Mouse (Mus musculus) embryonic facial prominence, embryonic 10.5 days (tissue): ENCODE data around the gene Fcer1g. TPM values are rescaled to one million over a fixed set of nuclear protein-coding genes. Genes with fewer than 3 reads are reported as not detected.

Experiments
- DNase-seq: peaks from one replicate; pipeline ENCODE4 v3.0.0-alpha.2; 2017; ENCODE audit warnings: low spot score
- H3K27ac ChIP-seq: fragments of 300-500 bp; sonication (generic); replicated peaks from 2 replicates; pipeline ENCODE4 v1.5.1; 2016; ENCODE audit warnings: mild to moderate bottlenecking
- H3K27me3 ChIP-seq: fragments of 300-500 bp; sonication (generic); replicated peaks from 2 replicates; pipeline ENCODE4 v1.6.1; 2016; ENCODE audit warnings: low read depth, mild to moderate bottlenecking; ENCODE audit not compliant: poor library complexity, severe bottlenecking
- H3K36me3 ChIP-seq: fragments of 300-500 bp; sonication (generic); replicated peaks from 2 replicates; pipeline ENCODE4 v1.6.1; 2016; ENCODE audit warnings: mild to moderate bottlenecking, moderate library complexity
- H3K4me1 ChIP-seq: fragments of 300-500 bp; sonication (generic); 2 replicates; pipeline ENCODE4 v1.6.1; 2016
- H3K4me3 ChIP-seq: fragments of 300-500 bp; sonication (generic); 2 replicates; pipeline ENCODE4 v1.5.1; 2016; ENCODE audit warnings: mild to moderate bottlenecking, moderate library complexity
- H3K9me3 ChIP-seq: fragments of 300-500 bp; sonication (generic); 2 replicates; pipeline ENCODE4 v1.6.1; 2016; ENCODE audit warnings: mild to moderate bottlenecking
- WGBS: fragments of 180-500 bp; shearing (Covaris S2); methylation state at CpG from one replicate; pipeline ENCODE4 v1.1.7; 2016; 5-methylcytosine and 5-hydroxymethylcytosine counted together
- polyA plus RNA-seq: library from polyadenylated mRNA; unstranded; fragments of >200 nt; fragmentation: Nextera tagmentation; extraction: Ambion mirVana; gene quantifications from 2 replicates; pipeline ENCODE4 v1.2.1, GENCODE M21; 2016

Fcer1g gene
- polyA plus RNA-seq, 1 experiment from 2014 or later, result 16.5 TPM

DNA sequence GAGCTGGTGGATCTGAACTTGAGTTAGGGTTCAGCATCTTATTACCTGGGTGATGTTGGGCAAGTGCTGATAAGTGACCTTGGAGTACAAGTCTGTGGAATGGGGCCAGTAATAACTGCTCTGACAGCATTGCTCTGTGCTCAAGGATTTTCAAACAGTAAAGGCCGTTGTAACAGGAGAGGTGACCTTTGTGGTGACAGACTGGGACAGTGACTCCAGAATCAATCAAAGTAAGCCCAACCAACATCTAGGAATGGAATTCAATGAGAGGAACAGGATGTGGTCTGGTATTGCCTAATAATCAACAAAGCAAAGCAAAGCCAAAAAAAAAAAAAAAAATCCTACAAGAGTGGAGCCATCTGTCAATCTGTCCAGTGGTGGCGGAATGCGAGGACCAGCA is 26.2 kb upstream of the Fcer1g start:
- no peak for DNase-seq
- WGBS, result 84% methylated on average over 3 of the region's 3 CpGs
- H3K27ac ChIP-seq, result no peak overlapping the region

DNA sequence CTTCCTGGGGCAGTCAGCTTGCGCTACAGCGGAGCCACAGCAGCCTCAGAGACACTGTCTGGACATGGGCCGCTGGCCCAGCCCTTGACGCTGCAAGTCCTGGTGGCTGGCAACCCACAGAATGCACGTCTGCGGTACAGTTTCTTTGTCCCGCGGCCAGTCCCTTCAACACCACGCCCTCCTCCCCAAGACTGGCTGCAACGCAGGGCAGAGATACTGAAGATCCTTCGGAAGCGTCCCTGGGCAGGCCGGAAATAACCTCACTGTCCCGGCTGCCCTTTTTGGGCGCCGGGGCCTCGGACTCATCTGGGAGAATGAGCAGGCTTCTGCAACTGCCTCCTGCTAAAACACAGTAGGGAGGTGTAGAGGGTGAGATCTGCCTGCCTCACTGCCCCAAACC is 24.8 kb upstream of the Fcer1g start:
- WGBS, result 82% methylated on average over 17 of the region's 17 CpGs
- H3K27ac ChIP-seq, result no peak overlapping the region

More for the DNA sequence above, 26.2 kb upstream of the Fcer1g start:
- Histone ChIP-seq H3K9me3 (no peaks in the 10 kb centered on the region), H3K27me3 (no peaks in the 10 kb centered on the region), H3K4me1 (peaks cover 18% of the 10 kb centered on the region), H3K4me3 (no peak overlapping the region), H3K36me3 (peaks cover 40% of the 10 kb centered on the region)

GRCm38 (mm10) chr1:171257781-171258180 is 23.6 kb upstream of the Fcer1g start:
- H3K4me3 ChIP-seq, result no peak overlapping the region
- WGBS, result 91% methylated on average over 9 of the region's 9 CpGs

More for the DNA sequence above, 24.8 kb upstream of the Fcer1g start:
- Histone ChIP-seq H3K4me3 (no peak overlapping the region), H3K4me1 (peaks cover 18% of the 10 kb centered on the region), H3K36me3 (peaks cover 54% of the 10 kb centered on the region), H3K9me3 (no peaks in the 10 kb centered on the region), H3K27me3 (no peaks in the 10 kb centered on the region)
- DNase-seq, result no peak

DNA sequence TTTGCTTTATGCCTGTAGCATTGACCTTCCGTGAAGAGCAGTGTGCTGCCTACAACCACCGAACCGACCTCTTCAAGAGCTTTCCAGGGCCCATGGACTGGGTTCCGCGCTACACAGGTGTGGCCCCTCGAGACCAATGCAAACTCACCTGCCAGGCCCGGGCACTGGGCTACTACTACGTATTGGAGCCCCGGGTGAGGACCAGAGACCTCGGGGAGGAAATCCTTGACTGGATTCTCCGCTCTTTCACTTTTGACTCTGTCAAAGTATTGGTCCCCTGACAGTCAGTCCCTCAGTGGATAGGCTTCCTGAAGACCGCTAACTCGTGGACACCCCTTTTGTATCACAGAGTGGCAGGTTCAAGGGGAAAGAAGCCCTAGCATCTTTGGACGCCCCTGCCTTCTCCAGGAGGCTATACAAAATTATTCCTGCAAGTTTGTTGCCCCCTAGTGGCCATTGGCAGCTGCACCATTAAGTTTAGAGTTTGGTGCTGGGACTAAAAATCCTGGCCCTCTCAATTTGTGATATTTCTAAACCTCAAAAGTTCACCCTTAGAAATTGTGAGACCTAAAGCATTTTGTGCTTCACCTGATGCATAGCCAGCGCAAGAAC is 22.9 kb upstream of the Fcer1g start:
- H3K9me3 ChIP-seq, result no peaks in the 10 kb centered on the region
- peak; percentile 71 for DNase-seq
- no peaks in the 10 kb centered on the region for H3K27me3 ChIP-seq
- no peak overlapping the region for H3K4me3 ChIP-seq
- H3K4me1 ChIP-seq, result peaks cover 15% of the 10 kb centered on the region
- peaks cover 66% of the 10 kb centered on the region for H3K36me3 ChIP-seq
- no peak overlapping the region for H3K27ac ChIP-seq
- 67% methylated on average over 15 of the region's 15 CpGs for WGBS

More at GRCm38 (mm10) chr1:171257781-171258180, 23.6 kb upstream of the Fcer1g start:
- peaks cover 64% of the 10 kb centered on the region for H3K36me3 ChIP-seq
- H3K27ac ChIP-seq, result no peak overlapping the region
- H3K9me3 ChIP-seq, result no peaks in the 10 kb centered on the region
- no peak for DNase-seq
- H3K4me1 ChIP-seq, result peaks cover 15% of the 10 kb centered on the region
- no peaks in the 10 kb centered on the region for H3K27me3 ChIP-seq

GRCm38 (mm10) chr1:171256095-171256818 is 22.1 kb upstream of the Fcer1g start:
- Histone ChIP-seq H3K27me3 (no peaks in the 10 kb centered on the region), H3K36me3 (peaks cover 66% of the 10 kb centered on the region), H3K27ac (peak overlapping the region; percentile 54), H3K9me3 (no peaks in the 10 kb centered on the region), H3K4me1 (peaks cover 21% of the 10 kb centered on the region), H3K4me3 (no peak overlapping the region)
- 91% methylated on average over 24 of the region's 24 CpGs for WGBS
- no peak for DNase-seq

DNA sequence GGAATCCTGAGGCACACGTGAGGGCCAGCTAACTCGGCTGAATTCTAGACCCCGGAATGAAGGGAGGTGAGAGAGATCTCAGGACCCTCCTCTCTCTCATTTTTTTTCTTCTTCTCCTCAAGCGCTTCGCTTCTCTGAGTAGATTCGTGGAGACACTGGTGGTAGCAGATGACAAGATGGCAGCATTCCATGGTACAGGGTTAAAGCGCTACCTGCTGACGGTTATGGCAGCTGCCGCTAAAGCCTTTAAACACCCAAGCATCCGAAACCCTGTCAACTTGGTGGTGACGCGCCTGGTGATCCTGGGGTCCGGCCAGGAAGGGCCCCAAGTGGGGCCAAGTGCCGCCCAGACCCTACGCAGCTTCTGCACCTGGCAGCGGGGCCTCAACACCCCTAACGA is 18.2 kb upstream of the Fcer1g start:
- no peak for DNase-seq
- Histone ChIP-seq H3K36me3 (peaks cover 43% of the 10 kb centered on the region), H3K9me3 (no peaks in the 10 kb centered on the region), H3K4me3 (peak overlapping the region; percentile 61), H3K27ac (peak overlapping the region; percentile 88), H3K4me1 (peaks cover 60% of the 10 kb centered on the region), H3K27me3 (no peaks in the 10 kb centered on the region)
- 40% methylated on average over 17 of the region's 17 CpGs for WGBS

DNA sequence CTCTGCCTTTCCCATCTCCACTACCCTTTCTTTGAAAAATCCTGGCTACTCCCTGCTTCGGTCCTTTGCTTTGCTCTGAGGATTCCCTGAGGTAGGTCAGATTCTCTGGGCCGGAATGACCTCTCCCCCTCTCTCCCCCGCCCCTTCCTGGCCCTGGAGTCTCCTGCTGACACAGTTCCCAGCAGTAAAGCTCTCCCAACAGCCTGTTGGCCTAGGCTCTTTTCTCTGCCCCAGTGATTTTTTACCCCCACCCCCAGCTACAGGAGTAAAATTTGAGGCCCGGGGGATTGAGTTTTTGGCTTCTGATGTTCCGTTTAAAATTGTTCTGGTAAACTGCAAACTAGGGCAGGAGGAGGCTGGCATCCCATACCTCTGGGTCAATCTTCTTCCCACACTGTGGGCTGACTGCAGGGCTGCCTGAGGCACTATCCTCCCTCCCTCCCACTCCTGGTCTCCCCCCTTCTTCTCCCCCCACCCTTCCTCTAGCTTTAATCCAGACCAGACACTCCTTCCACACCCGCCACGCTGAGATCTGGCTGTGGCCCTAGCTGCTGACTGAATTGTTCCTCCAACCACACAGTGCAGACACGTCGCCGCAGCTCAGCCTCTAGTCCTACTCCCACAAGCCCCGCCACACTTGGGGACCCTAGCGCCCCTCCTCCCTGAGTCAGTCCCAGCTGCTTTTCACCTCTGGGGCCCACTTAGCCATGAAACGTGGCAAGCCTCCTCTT is 17.6 kb upstream of the Fcer1g start:
- no peaks in the 10 kb centered on the region for H3K27me3 ChIP-seq
- H3K4me1 ChIP-seq, result peaks cover 61% of the 10 kb centered on the region
- peak; percentile 69 for DNase-seq
- no peaks in the 10 kb centered on the region for H3K9me3 ChIP-seq
- peak overlapping the region; percentile 88 for H3K27ac ChIP-seq
- WGBS, result 4% methylated on average over 13 of the region's 13 CpGs
- peaks cover 40% of the 10 kb centered on the region for H3K36me3 ChIP-seq
- H3K4me3 ChIP-seq, result peak overlapping the region; percentile 61

GRCm38 (mm10) chr1:171250680-171251593 is 16.8 kb upstream of the Fcer1g start, which contains the start of gene Ndufs2:
Ndufs2 (minus strand) TSS chr1:171251388.
- Histone ChIP-seq H3K9me3 (no peaks in the 10 kb centered on the region), H3K4me1 (peaks cover 67% of the 10 kb centered on the region), H3K27me3 (no peaks in the 10 kb centered on the region), H3K27ac (peak within 1 kb of the TSS; percentile 88), H3K36me3 (peaks cover 32% of the 10 kb centered on the region), H3K4me3 (peak within 1 kb of the TSS; percentile 61)
- DNase-seq, result peak; percentile 71
- WGBS, result 8% methylated on average over 26 of the region's 26 CpGs

- 15% methylated on average over 5 of the region's 5 CpGs for WGBS
- H3K4me1 ChIP-seq, result peaks cover 73% of the 10 kb centered on the region
These were observed 15.9 kb upstream of the Fcer1g start, which contains the start of gene Adamts4 for GRCm38 (mm10) chr1:171249913-171250600. Adamts4 (plus strand) TSS chr1:171250421.

GRCm38 (mm10) chr1:171248386-171249226 is 14.4 kb upstream of the Fcer1g start:
- H3K4me3 ChIP-seq, result peak overlapping the region; percentile 84; the same call in 1 of the 2 replicates
- DNase-seq, result peak; percentile 29
- H3K27me3 ChIP-seq, result no peaks in the 10 kb centered on the region
- H3K36me3 ChIP-seq, result peaks cover 28% of the 10 kb centered on the region
- WGBS, result 22% methylated on average over 3 of the region's 3 CpGs
- peak overlapping the region; percentile 92 for H3K27ac ChIP-seq
- no peaks in the 10 kb centered on the region for H3K9me3 ChIP-seq
- H3K4me1 ChIP-seq, result peaks cover 73% of the 10 kb centered on the region

More at GRCm38 (mm10) chr1:171249913-171250600, 15.9 kb upstream of the Fcer1g start, which contains the start of gene Adamts4:
- no peaks in the 10 kb centered on the region for H3K27me3 ChIP-seq
- H3K27ac ChIP-seq, result peak within 1 kb of the TSS; percentile 92
- H3K36me3 ChIP-seq, result peaks cover 31% of the 10 kb centered on the region
- H3K4me3 ChIP-seq, result peak within 1 kb of the TSS; percentile 61
- no peaks in the 10 kb centered on the region for H3K9me3 ChIP-seq
- DNase-seq, result peak; percentile 74
